Mouse (Mus musculus): ENCODE measurements at regions not wholly inside any gene's neighbourhood (a gene's known extent, or its start where the extent isn't known, plus 50 kb on each side); places are given as distances from the start of the nearest gene placed in this dataset.

GRCm38 (mm10) chr5:68877574-68878171 is 463.8 kb downstream of the Kctd8 start:
- peak; percentile 15 for DNase-seq (ENCODE audit: low read depth, low spot score)

GRCm38 (mm10) chr5:68871396-68871795 is 470.1 kb downstream of the Kctd8 start:
- DNase-seq (ENCODE audit: low read depth, low spot score): no peak

All from brain, adult 2 months (tissue).